Mouse (Mus musculus) hindbrain, embryonic 13.5 days (tissue): ENCODE measurements at regions not wholly inside any gene's neighbourhood (a gene's known extent, or its start where the extent isn't known, plus 50 kb on each side); places are given as distances from the start of the nearest gene placed in this dataset.
"Not testable (repeated sequence)": the region's sequence is repeated elsewhere in the genome, so short reads cannot be mapped to it uniquely, and the experiment has no call there.

Experiments
- ATAC-seq: fragments of 200-750 bp; cut with Nextera tagmentation; 2 replicates; pipeline ENCODE4 v1.8.0; 2017; ENCODE audit warnings: moderate TSS enrichment; ENCODE audit not compliant: low FRiP score
- H3K27ac ChIP-seq: fragments of 300-500 bp; sonication (generic); 2 replicates; pipeline ENCODE4 v1.5.1; 2015; ENCODE audit warnings: inconsistent platforms, mild to moderate bottlenecking, moderate library complexity
- H3K27me3 ChIP-seq: fragments of 300-500 bp; sonication (generic); 2 replicates; pipeline ENCODE4 v1.6.1; 2015; ENCODE audit warnings: mild to moderate bottlenecking, inconsistent platforms
- H3K36me3 ChIP-seq: fragments of 300-500 bp; sonication (generic); 2 replicates; pipeline ENCODE4 v1.6.1; 2015; ENCODE audit warnings: mild to moderate bottlenecking, inconsistent platforms
- H3K4me1 ChIP-seq: fragments of 300-500 bp; sonication (generic); replicated peaks from 2 replicates; pipeline ENCODE4 v1.6.1; 2015; ENCODE audit warnings: inconsistent platforms
- H3K4me2 ChIP-seq: fragments of 300-500 bp; sonication (generic); 2 replicates; pipeline ENCODE4 v1.6.1; 2015; ENCODE audit warnings: inconsistent platforms, mild to moderate bottlenecking, moderate library complexity
- H3K4me3 ChIP-seq: fragments of 300-500 bp; sonication (generic); 2 replicates; pipeline ENCODE4 v1.5.1; 2015; ENCODE audit warnings: mild to moderate bottlenecking, inconsistent platforms
- H3K9ac ChIP-seq: fragments of 300-500 bp; sonication (generic); 2 replicates; pipeline ENCODE4 v1.6.1; 2015; ENCODE audit warnings: mild to moderate bottlenecking, inconsistent platforms
- H3K9me3 ChIP-seq: fragments of 300-500 bp; sonication (generic); 2 replicates; pipeline ENCODE4 v1.6.1; 2016; ENCODE audit warnings: inconsistent platforms
- WGBS: fragments of 180-500 bp; shearing (Covaris S2); methylation state at CpG from one replicate; pipeline ENCODE4 v1.1.7; 2015; 5-methylcytosine and 5-hydroxymethylcytosine counted together

GRCm38 (mm10) chr1:95470491-95470890 is 157.1 kb downstream of the Fam174a start:
- no peak overlapping the region for H3K4me3 ChIP-seq
- H3K36me3 ChIP-seq: no peaks in the 10 kb centered on the region
- H3K27me3 ChIP-seq: no peaks in the 10 kb centered on the region
- no peak for ATAC-seq
- H3K9me3 ChIP-seq: no peaks in the 10 kb centered on the region
- no peak overlapping the region for H3K27ac ChIP-seq
- H3K4me1 ChIP-seq: no peaks in the 10 kb centered on the region
- WGBS: 86% methylated on average over 1 of the region's 1 CpGs
- H3K9ac ChIP-seq: no peak overlapping the region
- no peak overlapping the region for H3K4me2 ChIP-seq

- H3K27me3 ChIP-seq: no peaks in the 10 kb centered on the region
- H3K36me3 ChIP-seq: no peaks in the 10 kb centered on the region
- no peak overlapping the region for H3K4me3 ChIP-seq
- H3K27ac ChIP-seq: no peak overlapping the region
- no peaks in the 10 kb centered on the region for H3K4me1 ChIP-seq
- 0 out of 2 replicates have a peak, but pooled peaks cover 4% of the 10 kb centered on the region for H3K9me3 ChIP-seq
- ATAC-seq: no peak
- H3K9ac ChIP-seq: no peak overlapping the region
- H3K4me2 ChIP-seq: no peak overlapping the region
Observed at GRCm38 (mm10) chr1:95493004-95493403, 174.4 kb downstream of the St8sia4 start.

- not testable (repeated sequence) for H3K9ac ChIP-seq, H3K4me2 ChIP-seq, ATAC-seq, H3K36me3 ChIP-seq, H3K4me3 ChIP-seq, H3K27me3 ChIP-seq, H3K9me3 ChIP-seq, H3K4me1 ChIP-seq, H3K27ac ChIP-seq
Observed at GRCm38 (mm10) chr1:95500671-95501070, 166.7 kb downstream of the St8sia4 start.

GRCm38 (mm10) chr1:95508718-95509117 is 158.7 kb downstream of the St8sia4 start:
- no peak overlapping the region for H3K27ac ChIP-seq
- peaks cover 4% of the 10 kb centered on the region for H3K9me3 ChIP-seq
- no peak overlapping the region for H3K4me2 ChIP-seq
- H3K36me3 ChIP-seq: no peaks in the 10 kb centered on the region
- H3K4me3 ChIP-seq: no peak overlapping the region
- H3K9ac ChIP-seq: no peak overlapping the region
- ATAC-seq: no peak
- WGBS: 71% methylated on average over 2 of the region's 2 CpGs
- no peaks in the 10 kb centered on the region for H3K4me1 ChIP-seq
- H3K27me3 ChIP-seq: no peaks in the 10 kb centered on the region

- no peaks in the 10 kb centered on the region for H3K27me3 ChIP-seq
- ATAC-seq: no peak
- 40% methylated on average over 4 of the region's 4 CpGs for WGBS
Observed at GRCm38 (mm10) chr1:95528726-95529125, 138.6 kb downstream of the St8sia4 start.

GRCm38 (mm10) chr1:95531017-95531416 is 136.4 kb downstream of the St8sia4 start:
- Histone ChIP-seq H3K27ac (no peak overlapping the region), H3K36me3 (no peaks in the 10 kb centered on the region), H3K4me1 (no peaks in the 10 kb centered on the region), H3K4me2 (no peak overlapping the region), H3K9me3 (no peaks in the 10 kb centered on the region), H3K4me3 (no peak overlapping the region), H3K9ac (no peak overlapping the region), H3K27me3 (no peaks in the 10 kb centered on the region)
- ATAC-seq: no peak
- WGBS: 88% methylated on average over 3 of the region's 3 CpGs

More at GRCm38 (mm10) chr1:95528726-95529125, 138.6 kb downstream of the St8sia4 start:
- no peaks in the 10 kb centered on the region for H3K36me3 ChIP-seq
- no peaks in the 10 kb centered on the region for H3K4me1 ChIP-seq
- H3K9ac ChIP-seq: no peak overlapping the region
- no peak overlapping the region for H3K4me2 ChIP-seq
- H3K4me3 ChIP-seq: no peak overlapping the region
- H3K27ac ChIP-seq: no peak overlapping the region
- H3K9me3 ChIP-seq: no peaks in the 10 kb centered on the region
